Mouse (Mus musculus): ENCODE results near the gene Mst1r.

GRCm38 (mm10) chr9:107947241-107948194 is 40.8 kb downstream of the Mst1r start:
- no peak for TF ChIP-seq POLR2A (IDR thresholded peaks at IDR 0.05; ENCODE audit: control insufficient read depth, low read depth, low read length)
- no peak for TF ChIP-seq CTCF (IDR thresholded peaks at IDR 0.05; ENCODE audit: control insufficient read depth, insufficient read depth, insufficient replicate concordance, low read depth, low read length)

Measured in testis, adult 2 months (tissue).